Mouse (Mus musculus): ENCODE measurements around the gene Tra2b. TPM values are rescaled to one million over a fixed set of nuclear protein-coding genes. Genes with fewer than 3 reads are reported as not detected.
"Not testable (repeated sequence)": the region's sequence is repeated elsewhere in the genome, so short reads cannot be mapped to it uniquely, and the experiment has no call there.

Gene Tra2b
- polyA plus RNA-seq, 2 experiments: 179 to 300 TPM

DNA sequence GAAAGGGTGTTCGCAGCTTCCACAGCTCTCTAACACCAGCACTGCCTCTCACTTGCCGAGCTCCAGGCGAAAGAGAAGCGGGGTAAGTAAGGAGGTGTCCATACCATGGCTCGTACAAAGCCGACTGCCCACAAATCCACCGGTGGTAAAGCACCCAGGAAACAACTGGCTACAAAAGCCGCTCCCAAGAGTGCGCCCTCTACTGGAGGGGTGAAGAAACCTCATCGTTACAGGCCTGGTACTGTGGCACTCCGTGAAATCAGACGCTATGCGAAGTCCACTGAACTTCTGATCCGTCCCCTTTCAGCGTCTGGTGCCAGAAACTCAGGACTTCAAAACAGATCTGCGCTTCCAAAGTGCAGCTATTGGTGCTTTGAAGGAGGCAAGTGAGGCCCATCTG lies 29.0 kb downstream of the Tra2b start:
- no peak for TF ChIP-seq POLR2A (IDR thresholded peaks at IDR 0.05; ENCODE audit: borderline replicate concordance, extremely low read depth, insufficient read depth, insufficient read length)

DNA sequence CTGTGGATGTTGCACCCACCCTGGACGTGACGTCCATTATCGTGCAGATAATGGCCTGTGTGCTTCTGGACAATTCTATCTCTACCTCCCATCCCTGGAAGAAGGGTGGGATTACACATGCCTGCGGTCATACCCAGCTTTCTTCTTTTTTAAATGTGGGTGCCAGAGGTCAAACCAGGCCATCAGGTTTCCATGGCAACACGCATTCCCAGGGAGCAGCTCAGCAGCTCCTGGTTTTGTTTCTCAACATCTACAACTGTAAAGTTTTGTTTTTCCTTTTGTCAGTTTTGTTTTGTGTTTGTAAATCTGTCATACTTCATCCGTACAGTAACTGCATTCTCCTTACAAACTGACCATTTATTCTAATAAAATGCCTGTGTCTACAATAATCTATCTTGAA lies 31.3 kb downstream of the Tra2b start:
- Histone ChIP-seq H3K9me3 (ENCODE audit: control insufficient read depth, low read length) (no peaks in the 10 kb centered on the region), H3K9ac (ENCODE audit: low read depth, low read length, severe bottlenecking) (no peak overlapping the region), H3K27me3 (ENCODE audit: control insufficient read depth, insufficient read depth, low read length) (no peaks in the 10 kb centered on the region), H3K4me2 (replicated peaks; ENCODE audit: low read depth, low read length, severe bottlenecking) (no peak overlapping the region), H3K4me3 (replicated peaks; ENCODE audit: low read length) (no peak overlapping the region), H3K4me1 (ENCODE audit: control insufficient read depth, insufficient read depth, low read length) (no peaks in the 10 kb centered on the region), H3K36me3 (ENCODE audit: control insufficient read depth, insufficient read depth, low read length) (no peaks in the 10 kb centered on the region), H3K27ac (replicated peaks; ENCODE audit: low read depth, low read length) (no peak overlapping the region)
- DNase-seq (ENCODE audit: low spot score) (no peak), ATAC-seq (ENCODE audit: low FRiP score, low read depth) (no peak)
- WGBS: 66% methylated on average over 6 of the region's 6 CpGs
- no peak for TF ChIP-seq POLR2A (IDR thresholded peaks at IDR 0.05; ENCODE audit: borderline replicate concordance, extremely low read depth, insufficient read depth, insufficient read length)

More for the DNA sequence above, 29.0 kb downstream of the Tra2b start:
- ATAC-seq (ENCODE audit: low FRiP score, low read depth) (no peak), DNase-seq (ENCODE audit: low spot score) (no peak)
- WGBS: 89% methylated on average over 16 of the region's 16 CpGs
- peaks cover 14% of the 10 kb centered on the region for H3K36me3 ChIP-seq (ENCODE audit: control insufficient read depth, insufficient read depth, low read length)
- no peak overlapping the region for H3K27ac ChIP-seq (replicated peaks; ENCODE audit: low read depth, low read length)
- no peaks in the 10 kb centered on the region for H3K27me3 ChIP-seq (ENCODE audit: control insufficient read depth, insufficient read depth, low read length)
- no peak overlapping the region for H3K9ac ChIP-seq (ENCODE audit: low read depth, low read length, severe bottlenecking)
- H3K9me3 ChIP-seq (ENCODE audit: control insufficient read depth, low read length): no peaks in the 10 kb centered on the region
- no peak overlapping the region for H3K4me2 ChIP-seq (replicated peaks; ENCODE audit: low read depth, low read length, severe bottlenecking)
- no peak overlapping the region for H3K4me3 ChIP-seq (replicated peaks; ENCODE audit: low read length)
- no peaks in the 10 kb centered on the region for H3K4me1 ChIP-seq (ENCODE audit: control insufficient read depth, insufficient read depth, low read length)

DNA sequence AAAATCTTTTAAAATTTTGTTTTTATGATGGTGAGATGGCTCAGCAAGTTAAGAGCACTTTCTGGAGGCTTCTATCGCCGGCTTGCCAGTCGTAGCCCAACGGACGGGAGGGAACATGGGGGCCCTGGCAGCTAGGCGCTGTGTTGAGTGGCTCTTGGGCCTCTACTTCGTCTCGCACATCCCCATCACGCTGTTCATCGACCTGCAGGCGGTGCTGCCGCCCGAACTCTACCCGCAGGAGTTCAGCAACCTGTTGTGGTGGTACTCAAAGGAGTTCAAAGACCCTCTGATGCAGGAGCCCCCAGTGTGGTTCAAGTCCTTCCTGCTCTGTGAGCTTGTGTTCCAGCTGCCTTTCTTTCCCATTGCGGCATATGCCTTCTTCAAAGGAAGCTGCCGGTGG lies 35.5 kb downstream of the Tra2b start:
- H3K27me3 ChIP-seq (ENCODE audit: control insufficient read depth, insufficient read depth, low read length); H3K27ac ChIP-seq (replicated peaks; ENCODE audit: low read depth, low read length); H3K9me3 ChIP-seq (ENCODE audit: control insufficient read depth, low read length); H3K4me3 ChIP-seq (replicated peaks; ENCODE audit: low read length); ATAC-seq (ENCODE audit: low FRiP score, low read depth); H3K4me1 ChIP-seq (ENCODE audit: control insufficient read depth, insufficient read depth, low read length); H3K4me2 ChIP-seq (replicated peaks; ENCODE audit: low read depth, low read length, severe bottlenecking); H3K36me3 ChIP-seq (ENCODE audit: control insufficient read depth, insufficient read depth, low read length); DNase-seq (ENCODE audit: low spot score); H3K9ac ChIP-seq (ENCODE audit: low read depth, low read length, severe bottlenecking): not testable (repeated sequence)
- WGBS: 84% methylated on average over 16 of the region's 16 CpGs

DNA sequence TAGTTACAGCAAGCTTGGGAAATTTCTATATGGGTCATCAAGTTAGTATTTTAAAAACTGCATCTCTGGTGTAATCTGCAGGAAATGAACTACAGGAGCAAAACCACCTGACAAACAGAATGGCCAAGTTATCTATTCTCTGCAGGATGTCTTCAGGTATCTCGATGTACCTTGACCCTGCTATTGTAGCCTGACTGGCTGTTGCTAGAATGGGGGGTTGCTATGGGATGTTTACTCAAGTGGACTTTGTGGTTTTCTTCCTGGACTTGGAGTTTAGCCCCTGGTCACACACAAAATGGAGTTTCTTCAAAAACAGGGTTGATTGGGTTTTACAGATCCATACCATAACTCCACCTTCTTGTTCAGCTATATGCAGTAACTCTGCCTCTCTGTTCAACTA lies 62.3 kb downstream of the Tra2b start:
- Histone ChIP-seq H3K36me3 (ENCODE audit: control insufficient read depth, insufficient read depth, low read length) (no peaks in the 10 kb centered on the region), H3K9me3 (ENCODE audit: control insufficient read depth, low read length) (no peaks in the 10 kb centered on the region), H3K4me1 (ENCODE audit: control insufficient read depth, insufficient read depth, low read length) (no peaks in the 10 kb centered on the region), H3K9ac (ENCODE audit: low read depth, low read length, severe bottlenecking) (no peak overlapping the region), H3K27ac (replicated peaks; ENCODE audit: low read depth, low read length) (no peak overlapping the region), H3K4me3 (replicated peaks; ENCODE audit: low read length) (no peak overlapping the region), H3K4me2 (replicated peaks; ENCODE audit: low read depth, low read length, severe bottlenecking) (no peak overlapping the region), H3K27me3 (ENCODE audit: control insufficient read depth, insufficient read depth, low read length) (no peaks in the 10 kb centered on the region)
- WGBS: 79% methylated on average over 1 of the region's 1 CpGs
- ATAC-seq (ENCODE audit: low FRiP score, low read depth): no peak
- DNase-seq (ENCODE audit: low spot score): no peak
- no peak for TF ChIP-seq POLR2A (IDR thresholded peaks at IDR 0.05; ENCODE audit: borderline replicate concordance, extremely low read depth, insufficient read depth, insufficient read length)

DNA sequence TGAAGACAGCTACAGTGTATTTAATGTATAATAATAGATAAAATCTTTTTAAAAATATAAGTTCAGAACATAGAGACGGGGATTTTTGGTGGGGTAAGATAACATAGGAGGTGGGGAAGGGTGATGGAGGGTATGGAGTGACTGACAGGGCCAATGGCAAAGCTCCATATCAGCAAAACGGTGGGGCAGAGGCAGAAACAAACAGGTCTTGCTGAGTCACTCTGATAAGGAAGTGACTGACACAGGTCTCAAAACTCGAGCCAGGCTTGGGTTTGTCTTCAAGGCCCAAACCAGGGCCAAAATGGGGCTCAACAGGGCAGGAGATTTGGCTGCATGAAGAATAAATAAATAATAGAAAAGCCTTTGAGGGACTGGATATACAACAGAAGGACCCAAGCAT lies 63.9 kb downstream of the Tra2b start:
- Histone ChIP-seq H3K36me3 (ENCODE audit: control insufficient read depth, insufficient read depth, low read length) (no peaks in the 10 kb centered on the region), H3K4me3 (replicated peaks; ENCODE audit: low read length) (no peak overlapping the region), H3K9ac (ENCODE audit: low read depth, low read length, severe bottlenecking) (no peak overlapping the region), H3K4me2 (replicated peaks; ENCODE audit: low read depth, low read length, severe bottlenecking) (no peak overlapping the region), H3K9me3 (ENCODE audit: control insufficient read depth, low read length) (no peaks in the 10 kb centered on the region), H3K27me3 (ENCODE audit: control insufficient read depth, insufficient read depth, low read length) (no peaks in the 10 kb centered on the region), H3K27ac (replicated peaks; ENCODE audit: low read depth, low read length) (no peak overlapping the region), H3K4me1 (ENCODE audit: control insufficient read depth, insufficient read depth, low read length) (no peaks in the 10 kb centered on the region)
- ATAC-seq (ENCODE audit: low FRiP score, low read depth) (no peak), DNase-seq (ENCODE audit: low spot score) (no peak)
- WGBS: 77% methylated on average over 3 of the region's 3 CpGs
- no peak for TF ChIP-seq POLR2A (IDR thresholded peaks at IDR 0.05; ENCODE audit: borderline replicate concordance, extremely low read depth, insufficient read depth, insufficient read length)

DNA sequence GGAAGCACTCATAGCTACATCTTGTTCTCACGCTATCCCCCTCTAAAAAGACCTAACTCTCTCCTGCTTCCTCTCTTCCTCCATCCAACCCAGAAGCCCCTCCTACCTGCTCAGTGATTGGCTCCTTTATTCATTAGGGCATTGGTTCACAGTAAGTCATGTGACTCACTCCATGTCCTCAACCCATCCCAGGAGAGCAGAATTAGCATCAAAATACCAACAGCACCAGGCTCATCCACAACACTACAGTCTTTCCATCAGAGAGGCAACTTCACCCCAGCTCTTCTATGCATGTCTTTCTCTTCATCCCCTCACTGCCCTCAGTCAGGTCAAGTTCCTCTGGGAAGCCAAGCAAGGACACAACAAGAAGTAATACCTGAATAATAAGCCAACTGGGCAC lies 65.3 kb downstream of the Tra2b start:
- no peak overlapping the region for H3K27ac ChIP-seq (replicated peaks; ENCODE audit: low read depth, low read length)
- TF ChIP-seq POLR2A (IDR thresholded peaks at IDR 0.05; ENCODE audit: borderline replicate concordance, extremely low read depth, insufficient read depth, insufficient read length): no peak
- H3K9me3 ChIP-seq (ENCODE audit: control insufficient read depth, low read length): no peaks in the 10 kb centered on the region
- no peak overlapping the region for H3K4me2 ChIP-seq (replicated peaks; ENCODE audit: low read depth, low read length, severe bottlenecking)
- no peak overlapping the region for H3K9ac ChIP-seq (ENCODE audit: low read depth, low read length, severe bottlenecking)
- H3K4me3 ChIP-seq (replicated peaks; ENCODE audit: low read length): no peak overlapping the region
- no peaks in the 10 kb centered on the region for H3K27me3 ChIP-seq (ENCODE audit: control insufficient read depth, insufficient read depth, low read length)
- no peaks in the 10 kb centered on the region for H3K36me3 ChIP-seq (ENCODE audit: control insufficient read depth, insufficient read depth, low read length)
- WGBS: 65% methylated on average over 1 of the region's 1 CpGs
- no peak for ATAC-seq (ENCODE audit: low FRiP score, low read depth)
- DNase-seq (ENCODE audit: low spot score): no peak
- H3K4me1 ChIP-seq (ENCODE audit: control insufficient read depth, insufficient read depth, low read length): no peaks in the 10 kb centered on the region

Other genes with a start within 250 kb of the Tra2b start
- gene Igf2bp2, start 102.7 kb downstream of the Tra2b start, polyA plus RNA-seq (2012; rRNA removed): 58.7 and 62.0 TPM in 2 replicates
- 91.2 and 99.7 TPM in 2 replicates for gene Igf2bp2, start 102.7 kb downstream of the Tra2b start, polyA plus RNA-seq (2014; fragmentation: Nextera tagmentation; extraction: Ambion mirVana)
- gene Etv5, start 173.7 kb upstream of the Tra2b start, polyA plus RNA-seq (2012; rRNA removed): 39.0 and 49.4 TPM in 2 replicates
- 35.3 and 36.8 TPM in 2 replicates for gene Etv5, start 173.7 kb upstream of the Tra2b start, polyA plus RNA-seq (2014; fragmentation: Nextera tagmentation; extraction: Ambion mirVana)

All from limb, embryonic 14.5 days (tissue).